Mouse (Mus musculus) neural tube, embryonic 13.5 days (tissue): ENCODE measurements around the gene Cfap299. TPM values are rescaled to one million over a fixed set of nuclear protein-coding genes. Genes with fewer than 3 reads are reported as not detected.
A peak's percentile ranks its signal among the peaks of the same experiment; 100 is the strongest.
"Not testable (repeated sequence)": the region's sequence is repeated elsewhere in the genome, so short reads cannot be mapped to it uniquely, and the experiment has no call there.

Experiments
- ATAC-seq: fragments of 200-750 bp; cut with Nextera tagmentation; 2 replicates; pipeline ENCODE4 v1.8.0; 2017; ENCODE audit warnings: low read depth, mild to moderate bottlenecking, moderate TSS enrichment, moderate library complexity
- H3K27ac ChIP-seq: fragments of 300-500 bp; sonication (generic); replicated peaks from 2 replicates; pipeline ENCODE4 v1.5.1; 2015; ENCODE audit warnings: moderate library complexity, mild to moderate bottlenecking, inconsistent platforms
- H3K27me3 ChIP-seq: fragments of 300-500 bp; sonication (generic); 2 replicates; pipeline ENCODE4 v1.6.1; 2015; ENCODE audit warnings: mild to moderate bottlenecking, inconsistent platforms
- H3K36me3 ChIP-seq: fragments of 300-500 bp; sonication (generic); 2 replicates; pipeline ENCODE4 v1.6.1; 2015; ENCODE audit warnings: mild to moderate bottlenecking, inconsistent platforms
- H3K4me1 ChIP-seq: fragments of 300-500 bp; sonication (generic); replicated peaks from 2 replicates; pipeline ENCODE4 v1.6.1; 2015; ENCODE audit warnings: inconsistent platforms
- H3K4me2 ChIP-seq: fragments of 300-500 bp; sonication (generic); 2 replicates; pipeline ENCODE4 v1.6.1; 2015; ENCODE audit warnings: inconsistent platforms, mild to moderate bottlenecking, moderate library complexity
- H3K4me3 ChIP-seq: fragments of 300-500 bp; sonication (generic); 2 replicates; pipeline ENCODE4 v1.5.1; 2015; ENCODE audit warnings: mild to moderate bottlenecking, inconsistent platforms
- H3K9ac ChIP-seq: fragments of 300-500 bp; sonication (generic); 2 replicates; pipeline ENCODE4 v1.6.1; 2015; ENCODE audit warnings: moderate library complexity, mild to moderate bottlenecking, inconsistent platforms
- H3K9me3 ChIP-seq: fragments of 300-500 bp; sonication (generic); 2 replicates; pipeline ENCODE4 v1.6.1; 2016; ENCODE audit warnings: inconsistent platforms
- whole genome bisulfite sequencing: fragments of 180-500 bp; shearing (Covaris S2); methylation state at CpG from one replicate; pipeline ENCODE4 v1.1.7; 2015; 5-methylcytosine and 5-hydroxymethylcytosine counted together
- polyA plus RNA-seq: library from polyadenylated mRNA; unstranded; fragments of >200 nt; fragmentation: Nextera tagmentation; extraction: Ambion mirVana; gene quantifications from 2 replicates; pipeline ENCODE4 v1.2.1, GENCODE M21; 2015

Gene Cfap299
- 0.61 TPM in 2 replicates for polyA plus RNA-seq

GRCm38 (mm10) chr5:98328848-98329624 lies at the start of gene Cfap299:
TSS of gene Cfap299 (plus strand) at chr5:98329304.
- H3K36me3 ChIP-seq: no peaks in the 10 kb centered on the region
- H3K4me1 ChIP-seq: no peaks in the 10 kb centered on the region
- no peaks in the 10 kb centered on the region for H3K9me3 ChIP-seq
- peak within 1 kb of the TSS; percentile 66 for H3K9ac ChIP-seq
- peak; percentile 94 for ATAC-seq
- H3K4me2 ChIP-seq: peak within 1 kb of the TSS; percentile 91
- peak within 1 kb of the TSS; percentile 58 for H3K4me3 ChIP-seq
- H3K27me3 ChIP-seq: peaks cover 22% of the 10 kb centered on the region
- 1% methylated on average over 46 of the region's 46 CpGs for WGBS
- no peak within 1 kb of the TSS for H3K27ac ChIP-seq

GRCm38 (mm10) chr5:98281993-98282392 lies 47.1 kb upstream of the Cfap299 start:
- H3K27me3 ChIP-seq: no peaks in the 10 kb centered on the region; the same call in 1 of the 2 replicates
- no peaks in the 10 kb centered on the region for H3K9me3 ChIP-seq
- WGBS: 20% methylated on average over 9 of the region's 9 CpGs
- H3K4me1 ChIP-seq: peaks cover 21% of the 10 kb centered on the region
- no peaks in the 10 kb centered on the region for H3K36me3 ChIP-seq
- no peak overlapping the region for H3K4me3 ChIP-seq
- H3K27ac ChIP-seq: 0 out of 2 replicates have a peak overlapping the region, but pooled peaks have one; percentile 13
- peak overlapping the region; percentile 43 for H3K4me2 ChIP-seq
- 0 out of 2 replicates have a peak overlapping the region, but pooled peaks have one; percentile 3 for H3K9ac ChIP-seq
- ATAC-seq: no peak; the same call in 1 of the 2 replicates

- 40% methylated on average over 17 of the region's 17 CpGs for WGBS
- ATAC-seq: no peak; the same call in 1 of the 2 replicates
Measured at GRCm38 (mm10) chr5:98283696-98284478, 45.2 kb upstream of the Cfap299 start.

GRCm38 (mm10) chr5:98290642-98291041 lies 38.5 kb upstream of the Cfap299 start:
- Histone ChIP-seq H3K36me3 (no peaks in the 10 kb centered on the region), H3K27me3 (peaks cover 41% of the 10 kb centered on the region), H3K27ac (no peak overlapping the region), H3K4me3 (no peak overlapping the region), H3K9ac (no peak overlapping the region), H3K4me1 (peaks cover 17% of the 10 kb centered on the region), H3K9me3 (no peaks in the 10 kb centered on the region), H3K4me2 (no peak overlapping the region)
- WGBS: 74% methylated on average over 8 of the region's 8 CpGs
- no peak for ATAC-seq

More at GRCm38 (mm10) chr5:98283696-98284478, 45.2 kb upstream of the Cfap299 start:
- H3K36me3 ChIP-seq: no peaks in the 10 kb centered on the region
- no peaks in the 10 kb centered on the region; the same call in 1 of the 2 replicates for H3K27me3 ChIP-seq
- H3K9me3 ChIP-seq: no peaks in the 10 kb centered on the region
- H3K9ac ChIP-seq: no peak overlapping the region
- no peak overlapping the region for H3K27ac ChIP-seq
- no peak overlapping the region for H3K4me3 ChIP-seq
- H3K4me1 ChIP-seq: peaks cover 21% of the 10 kb centered on the region
- peak overlapping the region; percentile 20 for H3K4me2 ChIP-seq

GRCm38 (mm10) chr5:98292388-98293048 lies 36.6 kb upstream of the Cfap299 start:
- peaks cover 17% of the 10 kb centered on the region for H3K4me1 ChIP-seq
- ATAC-seq: peak; percentile 63; the same call in 1 of the 2 replicates
- peak overlapping the region; percentile 42; the same call in 1 of the 2 replicates for H3K9ac ChIP-seq
- H3K27me3 ChIP-seq: peaks cover 41% of the 10 kb centered on the region
- H3K4me3 ChIP-seq: peak overlapping the region; percentile 26
- H3K9me3 ChIP-seq: no peaks in the 10 kb centered on the region
- peak overlapping the region; percentile 54 for H3K4me2 ChIP-seq
- H3K27ac ChIP-seq: no peak overlapping the region
- no peaks in the 10 kb centered on the region for H3K36me3 ChIP-seq
- WGBS: 2% methylated on average over 19 of the region's 19 CpGs

GRCm38 (mm10) chr5:98293049-98293715 lies 35.9 kb upstream of the Cfap299 start:
- H3K9ac ChIP-seq: peak overlapping the region; percentile 42
- 2% methylated on average over 12 of the region's 12 CpGs for WGBS
- ATAC-seq: no peak

GRCm38 (mm10) chr5:98300079-98300478 lies 29.0 kb upstream of the Cfap299 start:
- Histone ChIP-seq H3K9me3 (no peaks in the 10 kb centered on the region), H3K9ac (no peak overlapping the region), H3K27ac (no peak overlapping the region), H3K4me2 (no peak overlapping the region), H3K27me3 (no peaks in the 10 kb centered on the region), H3K4me1 (no peaks in the 10 kb centered on the region), H3K4me3 (no peak overlapping the region), H3K36me3 (no peaks in the 10 kb centered on the region)
- 80% methylated on average over 4 of the region's 4 CpGs for WGBS
- ATAC-seq: no peak

More at GRCm38 (mm10) chr5:98293049-98293715, 35.9 kb upstream of the Cfap299 start:
- Histone ChIP-seq H3K27me3 (peaks cover 41% of the 10 kb centered on the region), H3K27ac (no peak overlapping the region), H3K9me3 (no peaks in the 10 kb centered on the region), H3K36me3 (no peaks in the 10 kb centered on the region), H3K4me3 (peak overlapping the region; percentile 26), H3K4me2 (peak overlapping the region; percentile 54), H3K4me1 (peaks cover 17% of the 10 kb centered on the region)

- peaks cover 4% of the 10 kb centered on the region for H3K4me1 ChIP-seq
- H3K4me2 ChIP-seq: no peak overlapping the region
- H3K9ac ChIP-seq: no peak overlapping the region
- WGBS: 91% methylated on average over 4 of the region's 4 CpGs
- H3K9me3 ChIP-seq: no peaks in the 10 kb centered on the region
- H3K27me3 ChIP-seq: no peaks in the 10 kb centered on the region
- no peak overlapping the region for H3K27ac ChIP-seq
- H3K36me3 ChIP-seq: no peaks in the 10 kb centered on the region
- no peak for ATAC-seq
- no peak overlapping the region for H3K4me3 ChIP-seq
Measured at GRCm38 (mm10) chr5:98305673-98306072, 23.4 kb upstream of the Cfap299 start.

GRCm38 (mm10) chr5:98306528-98306927 lies 22.6 kb upstream of the Cfap299 start:
- Histone ChIP-seq H3K27me3 (no peaks in the 10 kb centered on the region), H3K9ac (no peak overlapping the region), H3K36me3 (no peaks in the 10 kb centered on the region), H3K27ac (no peak overlapping the region), H3K9me3 (no peaks in the 10 kb centered on the region), H3K4me2 (peak overlapping the region; percentile 30), H3K4me3 (no peak overlapping the region), H3K4me1 (peaks cover 4% of the 10 kb centered on the region)
- ATAC-seq: no peak
- WGBS: 17% methylated on average over 9 of the region's 9 CpGs

- H3K4me2 ChIP-seq: no peak overlapping the region
- 89% methylated on average over 2 of the region's 2 CpGs for WGBS
Measured at GRCm38 (mm10) chr5:98326625-98327024, 2.5 kb upstream of the Cfap299 start.

GRCm38 (mm10) chr5:98343751-98344150 lies 14.6 kb downstream of the Cfap299 start:
- H3K36me3 ChIP-seq, H3K4me2 ChIP-seq, H3K9ac ChIP-seq, H3K9me3 ChIP-seq, H3K4me3 ChIP-seq, H3K27me3 ChIP-seq, H3K27ac ChIP-seq, ATAC-seq, H3K4me1 ChIP-seq: not testable (repeated sequence)
- 91% methylated on average over 16 of the region's 16 CpGs for WGBS

More at GRCm38 (mm10) chr5:98326625-98327024, 2.5 kb upstream of the Cfap299 start:
- H3K9ac ChIP-seq: no peak overlapping the region
- ATAC-seq: no peak
- H3K27me3 ChIP-seq: peaks cover 22% of the 10 kb centered on the region
- no peak overlapping the region for H3K4me3 ChIP-seq
- no peaks in the 10 kb centered on the region for H3K9me3 ChIP-seq
- H3K27ac ChIP-seq: no peak overlapping the region
- no peaks in the 10 kb centered on the region for H3K4me1 ChIP-seq
- no peaks in the 10 kb centered on the region for H3K36me3 ChIP-seq
